Mouse (Mus musculus) CD4-positive naive resting alpha-beta T cell, adult 76 days (primary cell): Measurements from ENCODE around the gene Trpc5. TPM values are rescaled to one million over a fixed set of nuclear protein-coding genes. Genes with fewer than 3 reads are reported as not detected.

Source experiments
- total RNA-seq: library from RNA; stranded (reverse); gene quantifications from one replicate; pipeline ENCODE4 v1.2.4, GENCODE M21; 2023

Gene Trpc5
- total RNA-seq, result not detected

DNA sequence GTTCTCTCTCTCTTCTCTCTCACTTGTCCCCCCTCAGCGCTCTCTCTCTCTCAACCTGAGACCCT lies at the start of gene Trpc5:
Gene Trpc5, minus strand, starts transcription at position 39 of the 65 bp plus-strand sequence.

DNA sequence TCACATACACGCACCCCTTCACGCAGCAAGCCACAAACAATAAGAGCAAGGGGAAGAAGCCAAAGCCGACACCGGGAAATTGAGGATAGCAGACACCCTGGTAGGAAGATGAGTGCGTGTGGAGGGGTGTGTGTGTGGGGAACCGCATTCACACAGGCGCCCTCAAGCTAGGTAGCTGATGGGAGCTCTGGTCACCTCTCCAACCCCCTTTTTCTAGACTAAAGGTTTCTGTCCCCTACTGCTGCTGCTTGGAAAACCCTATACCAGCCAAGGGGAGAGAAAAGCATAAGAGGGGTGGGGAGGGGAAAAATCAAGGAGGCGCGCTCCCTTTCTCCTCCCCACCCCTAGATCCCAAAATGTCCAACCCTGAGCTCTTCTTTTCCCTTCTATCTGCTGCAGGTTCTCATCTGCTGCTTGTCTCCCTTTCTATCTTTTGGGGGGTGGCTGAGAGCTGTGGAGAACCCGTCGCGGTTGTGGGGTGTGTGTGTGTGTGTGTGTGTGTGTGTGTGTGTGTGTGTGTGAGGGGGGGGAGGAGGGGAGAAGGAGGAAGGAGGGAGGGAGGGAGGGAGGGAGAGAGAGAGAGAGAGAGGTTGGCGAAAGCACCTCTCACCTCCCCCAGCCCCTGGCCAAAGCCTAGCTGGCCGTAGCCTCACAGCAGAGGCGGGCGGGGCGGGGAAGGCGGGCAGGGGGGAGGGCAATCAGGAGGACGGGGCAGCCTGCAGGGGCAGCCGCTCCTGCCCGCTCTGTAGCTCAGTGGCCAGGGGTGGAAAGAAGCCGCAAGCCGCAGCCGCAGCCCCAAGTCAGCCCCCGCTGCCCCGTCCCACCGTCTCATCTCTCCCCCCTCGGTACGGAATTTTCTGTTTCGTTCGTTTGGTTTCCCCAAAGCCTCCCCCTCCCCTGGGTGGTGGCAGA lies 483 bp upstream of the Trpc5 start, which contains the start of gene Rtl4:
Gene Rtl4, plus strand, starts transcription at position 701 of the 912 bp plus-strand sequence.

GRCm38 (mm10) chrX:144456281-144456680 lies 231.7 kb downstream of the Trpc5 start, which contains the start of gene Trpc5os:
Gene Trpc5os (plus strand): TSS chrX:144456581.

Other genes with a start within 250 kb of the Trpc5 start
- gene Trpc5os, start 231.6 kb downstream of the Trpc5 start, total RNA-seq, result not detected
- not detected for gene Rtl4, start 727 bp upstream of the Trpc5 start, total RNA-seq